Mouse (Mus musculus) liver, embryonic 14.5 days (tissue): ENCODE measurements around the gene Smyd1. TPM values are rescaled to one million over a fixed set of nuclear protein-coding genes. Genes with fewer than 3 reads are reported as not detected.

Experiments
- ATAC-seq: fragments of 200-750 bp; cut with Nextera tagmentation; 2 replicates; pipeline ENCODE4 v1.8.0; 2017; ENCODE audit warnings: moderate number of reproducible peaks, mild to moderate bottlenecking, moderate library complexity; ENCODE audit not compliant: insufficient read depth
- DNase-seq, 3 experiments: peaks; one replicate each; pipeline ENCODE4 v3.0.0-alpha.2; 2012 to 2013; ENCODE audit warnings: low read depth in 3 of 3, low spot score in 3 of 3
- H3K27ac ChIP-seq: fragments of 300-500 bp; sonication (generic); 2 replicates; pipeline ENCODE4 v1.5.1; 2014; ENCODE audit warnings: moderate library complexity, mild to moderate bottlenecking, control low read depth, inconsistent platforms
- H3K27me3 ChIP-seq: fragments of 300-500 bp; sonication (generic); 2 replicates; pipeline ENCODE4 v1.6.1; 2014; ENCODE audit warnings: mild to moderate bottlenecking, low read length, moderate library complexity; ENCODE audit not compliant: control insufficient read depth, insufficient read depth
- H3K36me3 ChIP-seq: fragments of 300-500 bp; sonication (generic); replicated peaks from 2 replicates; pipeline ENCODE4 v1.6.1; 2014; ENCODE audit warnings: low read depth; ENCODE audit not compliant: control insufficient read depth, insufficient read depth
- H3K4me1 ChIP-seq, 2 experiments: fragments of 200-500 bp in 1 of 2; fragments of 300-500 bp in 1 of 2; sonication (generic) in 1 of 2; replicated peaks; 2 replicates each; pipeline ENCODE4 v1.6.1; 2012 to 2014; ENCODE audit warnings: antibody characterized with exemption in 1 of 2, inconsistent platforms in 1 of 2, low read length in 1 of 2; ENCODE audit not compliant: control insufficient read depth in 2 of 2, insufficient read depth in 2 of 2
- H3K4me2 ChIP-seq: fragments of 300-500 bp; sonication (generic); 2 replicates; pipeline ENCODE4 v1.6.1; 2014; ENCODE audit warnings: low read depth, mild to moderate bottlenecking, control low read depth, moderate library complexity
- H3K4me3 ChIP-seq, 2 experiments: fragments of 200-500 bp in 1 of 2; fragments of 300-500 bp in 1 of 2; sonication (generic) in 1 of 2; 2 replicates each; pipeline ENCODE4 v1.5.1; 2012 to 2014; ENCODE audit warnings: low read depth in 2 of 2, low read length in 2 of 2, mild to moderate bottlenecking in 2 of 2, control low read depth in 1 of 2, inconsistent platforms in 1 of 2, moderate library complexity in 1 of 2; ENCODE audit not compliant: insufficient read depth in 1 of 2
- H3K9ac ChIP-seq: fragments of 300-500 bp; sonication (generic); replicated peaks from 2 replicates; pipeline ENCODE4 v1.6.1; 2014; ENCODE audit warnings: mild to moderate bottlenecking, control low read depth, moderate library complexity
- H3K9me3 ChIP-seq: fragments of 300-500 bp; sonication (generic); 2 replicates; pipeline ENCODE4 v1.6.1; 2016; ENCODE audit warnings: low read length, mixed read lengths; ENCODE audit not compliant: control insufficient read depth
- CTCF ChIP-seq: IDR thresholded peaks from 2 replicates; pipeline ENCODE4 v1.5.1; 2016; ENCODE audit warnings: antibody characterized with exemption, low read depth, control low read depth
- EP300 ChIP-seq: IDR thresholded peaks from 2 replicates; pipeline ENCODE4 v1.6.1; 2016; ENCODE audit warnings: antibody characterized with exemption, low read depth
- WGBS: fragments of 180-500 bp; shearing (Covaris S2); extraction: QIAGEN DNeasy Blood & Tissue Kit; methylation state at CpG from one replicate; pipeline ENCODE4 v1.1.7; 2014; ENCODE audit not compliant: insufficient replicate concordance; 5-methylcytosine and 5-hydroxymethylcytosine counted together
- polyA plus RNA-seq, 2 experiments: library from polyadenylated mRNA; depleted of rRNA in 1 of 2; stranded (reverse) in 1 of 2; unstranded in 1 of 2; fragments of >200 nt; fragmentation: Nextera tagmentation in 1 of 2; extraction: Ambion mirVana in 1 of 2; gene quantifications; 2 replicates each; pipeline versions ENCODE4 v1.2.1 to v1.2.3; 2012 to 2014

Smyd1 gene
- polyA plus RNA-seq, 2 experiments, result 0.08 to 0.11 TPM

GRCm38 (mm10) chr6:71330486-71330885, 8.5 kb upstream of the Smyd1 start:
- Histone ChIP-seq H3K9ac (no peak overlapping the region), H3K4me2 (no peak overlapping the region), H3K27me3 (no peaks in the 10 kb centered on the region), H3K27ac (no peak overlapping the region), H3K4me3 (no peak overlapping the region), H3K36me3 (no peaks in the 10 kb centered on the region), H3K9me3 (no peaks in the 10 kb centered on the region), H3K4me1 (no peaks in the 10 kb centered on the region)
- ATAC-seq, result no peak
- no peak for TF ChIP-seq EP300
- TF ChIP-seq CTCF, result no peak
- WGBS, result 64% methylated on average over 7 of the region's 7 CpGs
- no peak for DNase-seq

- TF ChIP-seq EP300, result no peak
- no peak for TF ChIP-seq CTCF
- Histone ChIP-seq H3K9ac (no peak overlapping the region), H3K27ac (no peak overlapping the region), H3K4me3 (no peak overlapping the region), H3K27me3 (no peaks in the 10 kb centered on the region), H3K9me3 (no peaks in the 10 kb centered on the region), H3K4me1 (no peaks in the 10 kb centered on the region), H3K4me2 (no peak overlapping the region), H3K36me3 (no peaks in the 10 kb centered on the region)
- ATAC-seq (no peak), DNase-seq (no peak)
- WGBS, result 57% methylated on average over 6 of the region's 6 CpGs
These were observed 7.8 kb upstream of the Smyd1 start for GRCm38 (mm10) chr6:71329881-71330280.

- H3K27ac ChIP-seq, result no peak overlapping the region
- no peaks in the 10 kb centered on the region for H3K9me3 ChIP-seq
- H3K4me1 ChIP-seq, result no peaks in the 10 kb centered on the region
- DNase-seq (no peak), ATAC-seq (no peak)
- WGBS, result 70% methylated on average over 9 of the region's 9 CpGs
- no peaks in the 10 kb centered on the region for H3K27me3 ChIP-seq
- H3K4me2 ChIP-seq, result no peak overlapping the region
- no peak for TF ChIP-seq CTCF
- no peak for TF ChIP-seq EP300
- no peaks in the 10 kb centered on the region for H3K36me3 ChIP-seq
- H3K4me3 ChIP-seq, result no peak overlapping the region
- H3K9ac ChIP-seq, result no peak overlapping the region
These were observed 2.8 kb upstream of the Smyd1 start for GRCm38 (mm10) chr6:71324816-71325215.

GRCm38 (mm10) chr6:71322491-71322921, 473 bp upstream of the Smyd1 start, which contains the start of gene Cd8b1:
Cd8b1 (plus strand) TSS chr6:71322788.
- H3K4me3 ChIP-seq, result no peak within 1 kb of the TSS
- no peak for ATAC-seq
- DNase-seq, result no peak
- H3K9me3 ChIP-seq, result no peaks in the 10 kb centered on the region
- H3K36me3 ChIP-seq, result no peaks in the 10 kb centered on the region
- no peak within 1 kb of the TSS for H3K9ac ChIP-seq
- TF ChIP-seq CTCF (no peak), EP300 (no peak)
- WGBS, result 42% methylated on average over 7 of the region's 7 CpGs
- H3K27ac ChIP-seq, result no peak within 1 kb of the TSS
- no peaks in the 10 kb centered on the region for H3K27me3 ChIP-seq
- H3K4me1 ChIP-seq, result no peaks in the 10 kb centered on the region
- no peak within 1 kb of the TSS for H3K4me2 ChIP-seq

GRCm38 (mm10) chr6:71307486-71307885, 14.5 kb downstream of the Smyd1 start:
- H3K9me3 ChIP-seq, result no peaks in the 10 kb centered on the region
- no peak overlapping the region for H3K27ac ChIP-seq
- no peak overlapping the region for H3K4me2 ChIP-seq
- TF ChIP-seq CTCF (no peak), EP300 (no peak)
- H3K36me3 ChIP-seq, result no peaks in the 10 kb centered on the region
- DNase-seq (no peak), ATAC-seq (no peak)
- H3K27me3 ChIP-seq, result no peaks in the 10 kb centered on the region
- 71% methylated on average over 8 of the region's 8 CpGs for WGBS
- H3K4me3 ChIP-seq, result no peak overlapping the region
- no peak overlapping the region for H3K9ac ChIP-seq
- no peaks in the 10 kb centered on the region for H3K4me1 ChIP-seq
